Mouse (Mus musculus): ENCODE measurements around the gene Pdss1.

DNA sequence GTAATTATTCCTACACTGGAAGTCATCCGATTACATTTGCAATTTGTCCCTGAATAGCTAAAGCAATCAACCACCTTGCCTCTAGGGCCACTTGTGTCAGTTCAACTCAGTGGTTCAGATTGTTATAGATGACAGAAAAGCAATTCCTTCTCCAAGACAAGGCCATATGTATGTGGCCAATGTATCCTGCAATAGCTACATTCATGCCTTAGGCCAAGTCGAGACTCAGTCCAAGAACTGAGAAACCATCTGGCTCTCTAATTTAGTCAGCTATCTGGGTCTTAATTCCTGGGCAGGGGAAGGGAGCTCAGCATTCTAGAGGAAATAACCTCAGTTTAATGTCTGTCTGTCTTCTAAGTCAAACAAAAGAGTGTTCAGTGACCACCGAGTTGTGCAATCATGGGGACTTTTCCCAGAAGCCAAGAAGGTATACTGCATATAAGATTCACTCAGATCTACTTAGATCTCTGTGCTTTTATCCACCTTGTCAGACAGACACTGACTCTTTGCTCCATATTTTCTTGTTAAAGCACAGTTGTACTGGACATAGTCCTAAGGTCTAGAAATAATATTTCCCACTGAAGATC, 82.2 kb downstream of the Pdss1 start:
- TF ChIP-seq POLR2A (IDR thresholded peaks at IDR 0.05; ENCODE audit: borderline replicate concordance, extremely low read depth, insufficient read depth, insufficient read length, poor library complexity, severe bottlenecking), result no peak
- TF ChIP-seq CTCF (IDR thresholded peaks at IDR 0.05; ENCODE audit: borderline replicate concordance, extremely low read depth, insufficient read depth, insufficient read length), result no peak
